Mouse (Mus musculus) forebrain, embryonic 16.5 days (tissue): Measurements from ENCODE around the gene Akap1. TPM values are rescaled to one million over a fixed set of nuclear protein-coding genes. Genes with fewer than 3 reads are reported as not detected.

Experiments
- ATAC-seq: fragments of 200-750 bp; cut with Nextera tagmentation; 2 replicates; pipeline ENCODE4 v1.8.0; 2017; ENCODE audit warnings: mild to moderate bottlenecking, moderate library complexity
- H3K27ac ChIP-seq: fragments of 300-500 bp; sonication (generic); 2 replicates; pipeline ENCODE4 v1.5.1; 2014; ENCODE audit warnings: low read length, control low read depth
- H3K27me3 ChIP-seq: fragments of 300-500 bp; sonication (generic); replicated peaks from 2 replicates; pipeline ENCODE4 v1.6.1; 2014; ENCODE audit warnings: low read length; ENCODE audit not compliant: control insufficient read depth, insufficient read depth
- H3K36me3 ChIP-seq: fragments of 300-500 bp; sonication (generic); 2 replicates; pipeline ENCODE4 v1.6.1; 2014; ENCODE audit not compliant: control insufficient read depth, insufficient read depth
- H3K4me1 ChIP-seq: fragments of 300-500 bp; sonication (generic); replicated peaks from 2 replicates; pipeline ENCODE4 v1.6.1; 2014; ENCODE audit warnings: low read length; ENCODE audit not compliant: control insufficient read depth, insufficient read depth
- H3K4me2 ChIP-seq: fragments of 300-500 bp; sonication (generic); 2 replicates; pipeline ENCODE4 v1.6.1; 2014; ENCODE audit warnings: mild to moderate bottlenecking, low read length, control low read depth
- H3K4me3 ChIP-seq: fragments of 300-500 bp; sonication (generic); replicated peaks from 2 replicates; pipeline ENCODE4 v1.5.1; 2014; ENCODE audit warnings: mild to moderate bottlenecking, low read length, control low read depth
- H3K9ac ChIP-seq: fragments of 300-500 bp; sonication (generic); replicated peaks from 2 replicates; pipeline ENCODE4 v1.6.1; 2014; ENCODE audit warnings: low read depth, low read length, control low read depth
- H3K9me3 ChIP-seq: fragments of 300-500 bp; sonication (generic); 2 replicates; pipeline ENCODE4 v1.6.1; 2016; ENCODE audit warnings: low read length; ENCODE audit not compliant: control insufficient read depth
- WGBS: fragments of 180-500 bp; shearing (Covaris S2); extraction: QIAGEN DNeasy Blood & Tissue Kit; methylation state at CpG from one replicate; pipeline ENCODE4 v1.1.7; 2014; 5-methylcytosine and 5-hydroxymethylcytosine counted together
- polyA plus RNA-seq: library from polyadenylated mRNA; unstranded; fragments of >200 nt; fragmentation: Nextera tagmentation; extraction: Ambion mirVana; gene quantifications from 2 replicates; pipeline ENCODE4 v1.2.1, GENCODE M21; 2015

Gene Akap1
- polyA plus RNA-seq, 1 experiment from 2014 or later = 40.7 TPM

DNA sequence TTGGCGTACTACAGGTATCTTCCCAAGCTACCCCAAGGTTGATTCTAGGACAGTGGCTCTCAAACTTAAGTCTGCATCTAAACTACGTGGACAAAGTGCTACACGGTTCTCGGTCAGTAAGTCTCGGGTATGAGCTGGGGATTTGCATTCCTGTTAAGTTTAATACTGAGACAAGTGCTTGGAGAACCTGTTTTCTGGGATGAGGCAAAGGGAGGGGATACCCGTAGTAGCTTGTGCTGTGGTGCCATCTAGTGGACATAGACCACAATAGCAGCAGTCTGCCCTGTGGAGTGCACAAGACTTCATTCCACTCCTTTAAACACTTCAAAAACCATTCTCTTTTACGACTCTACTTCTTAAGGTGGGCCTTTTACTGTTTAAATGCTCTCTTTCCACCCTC is 41.4 kb downstream of the Akap1 start:
- Histone ChIP-seq H3K27me3 (no peaks in the 10 kb centered on the region), H3K4me2 (peak overlapping the region; percentile 57), H3K36me3 (no peaks in the 10 kb centered on the region), H3K9me3 (no peaks in the 10 kb centered on the region), H3K4me1 (peaks cover 27% of the 10 kb centered on the region), H3K9ac (peak overlapping the region; percentile 32; the same call in 1 of the 2 replicates), H3K4me3 (peak overlapping the region; percentile 36), H3K27ac (no peak overlapping the region)
- WGBS = 3% methylated on average over 7 of the region's 7 CpGs
- ATAC-seq = peak; percentile 70

GRCm38 (mm10) chr11:88822526-88822925 is 41.9 kb downstream of the Akap1 start:
- 11% methylated on average over 5 of the region's 5 CpGs for WGBS
- ATAC-seq = peak; percentile 16; the same call in 1 of the 2 replicates
- peak overlapping the region; percentile 32; the same call in 1 of the 2 replicates for H3K9ac ChIP-seq
- H3K4me3 ChIP-seq = peak overlapping the region; percentile 36
- H3K4me2 ChIP-seq = peak overlapping the region; percentile 57
- H3K27me3 ChIP-seq = no peaks in the 10 kb centered on the region
- H3K36me3 ChIP-seq = no peaks in the 10 kb centered on the region
- H3K4me1 ChIP-seq = peaks cover 27% of the 10 kb centered on the region
- H3K27ac ChIP-seq = no peak overlapping the region
- H3K9me3 ChIP-seq = no peaks in the 10 kb centered on the region

- Histone ChIP-seq H3K36me3 (no peaks in the 10 kb centered on the region), H3K4me1 (peaks cover 23% of the 10 kb centered on the region), H3K27ac (peak overlapping the region; percentile 28; the same call in 1 of the 2 replicates), H3K27me3 (no peaks in the 10 kb centered on the region), H3K4me2 (peak overlapping the region; percentile 45), H3K9ac (peak overlapping the region; percentile 32; the same call in 1 of the 2 replicates), H3K4me3 (peak overlapping the region; percentile 14; the same call in 1 of the 2 replicates), H3K9me3 (no peaks in the 10 kb centered on the region)
- 4% methylated on average over 24 of the region's 24 CpGs for WGBS
- ATAC-seq = peak; percentile 60
Measured at GRCm38 (mm10) chr11:88820742-88821576, 43.4 kb downstream of the Akap1 start.

DNA sequence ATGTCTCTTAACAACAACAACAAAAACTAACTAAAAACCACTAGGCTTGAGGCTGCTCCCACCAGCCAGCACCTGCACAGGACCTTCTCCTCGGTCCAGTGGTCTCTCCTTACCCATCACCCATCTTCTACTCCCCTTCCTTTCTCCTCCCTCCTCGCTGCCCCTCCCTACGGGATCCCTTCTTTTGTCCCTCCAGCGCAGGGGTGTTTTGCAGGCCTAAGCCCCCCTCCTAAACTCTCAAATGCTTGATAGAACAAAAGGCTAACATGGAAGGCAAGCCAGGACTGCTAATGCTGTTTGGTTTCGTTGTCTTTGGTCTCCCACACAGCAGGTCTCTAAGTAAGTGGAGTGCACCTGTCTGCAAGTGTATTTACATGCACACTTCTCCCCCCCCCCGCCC is 44.1 kb downstream of the Akap1 start:
- Histone ChIP-seq H3K4me3 (no peak overlapping the region), H3K4me1 (peaks cover 20% of the 10 kb centered on the region), H3K9ac (0 out of 2 replicates have a peak overlapping the region, but pooled peaks have one; percentile 25), H3K4me2 (no peak overlapping the region; the same call in 1 of the 2 replicates), H3K27me3 (no peaks in the 10 kb centered on the region), H3K27ac (no peak overlapping the region), H3K36me3 (no peaks in the 10 kb centered on the region), H3K9me3 (no peaks in the 10 kb centered on the region)
- ATAC-seq = no peak
- 7% methylated on average over 6 of the region's 6 CpGs for WGBS

DNA sequence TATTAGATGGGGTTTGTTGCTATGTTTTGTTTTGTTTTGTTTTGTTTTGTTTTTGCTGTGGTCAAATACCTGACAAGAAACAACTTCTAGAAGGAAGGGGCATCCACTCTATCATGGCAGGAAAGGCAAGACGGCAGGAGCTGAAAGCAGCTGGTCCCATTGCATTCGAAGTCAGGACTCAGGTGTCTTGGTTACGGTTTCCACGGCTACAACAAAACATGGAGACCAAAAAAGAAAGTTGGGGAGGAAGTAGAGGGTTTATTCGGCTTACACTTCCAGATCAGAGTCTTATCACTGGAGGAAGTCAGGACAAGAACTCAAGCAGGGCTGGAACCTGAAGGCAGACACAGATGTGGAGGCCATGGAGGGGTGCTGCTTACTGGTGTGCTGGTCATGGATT is 47.3 kb downstream of the Akap1 start:
- no peaks in the 10 kb centered on the region for H3K27me3 ChIP-seq
- H3K27ac ChIP-seq = no peak overlapping the region
- no peaks in the 10 kb centered on the region for H3K9me3 ChIP-seq
- no peak overlapping the region for H3K4me3 ChIP-seq
- H3K4me1 ChIP-seq = peaks cover 15% of the 10 kb centered on the region
- H3K36me3 ChIP-seq = no peaks in the 10 kb centered on the region
- no peak for ATAC-seq
- H3K9ac ChIP-seq = no peak overlapping the region
- H3K4me2 ChIP-seq = no peak overlapping the region
- WGBS = 72% methylated on average over 5 of the region's 5 CpGs

DNA sequence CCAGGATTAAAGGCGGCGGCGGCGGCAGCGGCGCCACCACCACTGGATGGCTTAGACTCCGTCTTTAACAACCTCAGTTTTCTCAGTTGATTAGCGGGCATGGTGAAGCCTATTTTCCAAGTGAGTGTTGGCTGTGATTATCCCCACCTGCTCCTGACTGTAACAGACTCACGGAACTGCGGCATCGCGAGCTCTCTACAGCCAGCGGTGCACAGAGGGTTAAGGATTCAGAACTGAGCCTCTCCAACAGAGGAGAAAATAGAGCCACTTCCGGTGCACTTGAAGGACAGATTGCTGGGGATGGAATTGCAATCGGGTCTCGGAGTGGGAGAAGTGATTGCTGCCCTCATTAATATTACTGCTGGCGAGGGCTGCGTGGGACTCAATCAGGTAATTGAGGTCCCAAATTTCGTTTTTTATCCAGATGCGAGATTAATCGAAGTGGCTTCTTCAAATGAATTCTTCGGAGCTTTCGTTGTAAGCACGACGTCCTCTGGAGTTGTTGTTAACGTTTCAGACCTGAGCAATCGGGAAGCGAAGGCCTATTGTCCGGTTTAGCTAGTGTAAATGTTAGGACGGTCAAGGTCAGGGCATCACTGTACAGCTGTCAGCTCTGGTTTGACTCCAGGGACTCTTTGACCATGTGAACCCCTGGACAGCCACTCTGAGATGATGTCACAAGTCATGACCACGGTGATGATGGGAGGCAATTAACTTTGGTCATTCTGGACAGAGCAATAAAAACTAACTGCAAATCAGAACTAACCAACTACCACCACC is 61.0 kb downstream of the Akap1 start:
- Histone ChIP-seq H3K4me1 (no peaks in the 10 kb centered on the region; the same call in 1 of the 2 replicates), H3K27ac (no peak overlapping the region), H3K4me2 (peak overlapping the region; percentile 16), H3K36me3 (no peaks in the 10 kb centered on the region), H3K27me3 (no peaks in the 10 kb centered on the region), H3K4me3 (peak overlapping the region; percentile 21), H3K9ac (0 out of 2 replicates have a peak overlapping the region, but pooled peaks have one; percentile 14), H3K9me3 (no peaks in the 10 kb centered on the region)
- 52% methylated on average over 31 of the region's 31 CpGs for WGBS
- no peak for ATAC-seq

- Histone ChIP-seq H3K4me3 (no peak overlapping the region), H3K27me3 (no peaks in the 10 kb centered on the region), H3K9ac (no peak overlapping the region), H3K36me3 (no peaks in the 10 kb centered on the region), H3K27ac (no peak overlapping the region), H3K9me3 (no peaks in the 10 kb centered on the region), H3K4me2 (no peak overlapping the region), H3K4me1 (no peaks in the 10 kb centered on the region)
- WGBS = 87% methylated on average over 8 of the region's 8 CpGs
- ATAC-seq = no peak
Measured at GRCm38 (mm10) chr11:88796207-88796606, 68.2 kb downstream of the Akap1 start.

GRCm38 (mm10) chr11:88789893-88790292 is 74.5 kb downstream of the Akap1 start:
- Histone ChIP-seq H3K27ac (no peak overlapping the region), H3K4me3 (no peak overlapping the region), H3K9ac (no peak overlapping the region), H3K9me3 (no peaks in the 10 kb centered on the region), H3K4me2 (no peak overlapping the region), H3K4me1 (no peaks in the 10 kb centered on the region), H3K36me3 (no peaks in the 10 kb centered on the region), H3K27me3 (no peaks in the 10 kb centered on the region)
- no peak for ATAC-seq
- WGBS = 84% methylated on average over 2 of the region's 2 CpGs

DNA sequence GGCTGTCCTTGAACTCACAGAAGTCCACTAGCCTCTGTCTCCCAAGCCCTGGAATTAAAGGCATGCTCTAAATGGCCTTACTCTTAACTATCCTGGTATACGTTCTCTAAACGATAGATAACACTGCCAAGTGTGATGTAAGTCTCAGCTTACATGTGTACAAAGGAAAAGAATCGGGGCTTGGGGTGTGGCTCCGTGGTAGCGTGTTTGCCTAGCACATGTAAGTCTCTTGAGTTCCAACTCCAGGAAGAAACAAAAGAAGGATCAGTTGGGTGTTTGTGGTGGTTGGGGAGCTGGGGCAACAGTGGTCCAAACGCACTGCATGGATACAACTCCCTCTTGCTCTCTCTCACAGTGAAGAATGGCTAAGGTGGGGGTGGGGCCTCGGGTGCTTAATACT is 77.6 kb downstream of the Akap1 start:
- 77% methylated on average over 7 of the region's 7 CpGs for WGBS
- H3K27me3 ChIP-seq = no peaks in the 10 kb centered on the region
- H3K4me3 ChIP-seq = no peak overlapping the region
- H3K9ac ChIP-seq = no peak overlapping the region
- no peak overlapping the region for H3K27ac ChIP-seq
- H3K4me1 ChIP-seq = no peaks in the 10 kb centered on the region
- no peaks in the 10 kb centered on the region for H3K36me3 ChIP-seq
- no peak for ATAC-seq
- no peaks in the 10 kb centered on the region for H3K9me3 ChIP-seq
- no peak overlapping the region for H3K4me2 ChIP-seq
